Mouse (Mus musculus) midbrain, embryonic 10.5 days (tissue): ENCODE measurements at regions not wholly inside any gene's neighbourhood (a gene's known extent, or its start where the extent isn't known, plus 50 kb on each side); places are given as distances from the start of the nearest gene placed in this dataset.

Experiments
- DNase-seq: peaks from one replicate; pipeline ENCODE4 v3.0.0-alpha.2; 2017; ENCODE audit warnings: low spot score
- H3K27ac ChIP-seq: fragments of 300-500 bp; sonication (generic); replicated peaks from 2 replicates; pipeline ENCODE4 v1.5.1; 2016; ENCODE audit warnings: mild to moderate bottlenecking
- H3K27me3 ChIP-seq: fragments of 300-500 bp; sonication (generic); 2 replicates; pipeline ENCODE4 v1.6.1; 2016; ENCODE audit warnings: low read depth, mild to moderate bottlenecking; ENCODE audit not compliant: poor library complexity, severe bottlenecking
- H3K36me3 ChIP-seq: fragments of 300-500 bp; sonication (generic); 2 replicates; pipeline ENCODE4 v1.6.1; 2016; ENCODE audit warnings: mild to moderate bottlenecking, moderate library complexity
- H3K4me1 ChIP-seq: fragments of 300-500 bp; sonication (generic); 2 replicates; pipeline ENCODE4 v1.6.1; 2016
- H3K4me3 ChIP-seq: fragments of 300-500 bp; sonication (generic); 2 replicates; pipeline ENCODE4 v1.5.1; 2016; ENCODE audit warnings: mild to moderate bottlenecking, moderate library complexity
- H3K9me3 ChIP-seq: fragments of 300-500 bp; sonication (generic); replicated peaks from 2 replicates; pipeline ENCODE4 v1.6.1; 2016; ENCODE audit warnings: mild to moderate bottlenecking
- WGBS: fragments of 180-500 bp; shearing (Covaris S2); methylation state at CpG from one replicate; pipeline ENCODE4 v1.1.7; 2016; 5-methylcytosine and 5-hydroxymethylcytosine counted together

DNA sequence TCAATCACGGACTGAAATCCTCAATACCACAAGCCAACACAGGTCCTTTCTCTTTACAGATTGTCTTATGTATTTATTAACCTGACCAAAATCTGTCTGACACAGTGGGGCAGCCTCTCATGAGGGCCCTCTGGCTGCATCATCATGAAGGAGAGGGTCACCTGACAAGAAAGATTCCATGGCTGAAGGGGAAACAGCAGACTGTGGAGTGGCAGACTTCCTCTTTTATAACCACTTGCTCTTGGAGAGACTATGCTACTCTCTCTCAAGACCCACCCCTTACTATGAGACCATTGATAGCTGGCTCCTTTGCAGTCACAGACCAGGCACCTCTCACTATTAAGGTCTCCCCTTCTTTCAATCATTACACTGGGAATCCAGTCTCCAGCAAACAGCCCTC is 133.1 kb downstream of the Rap2a start:
- no peak overlapping the region for H3K27ac ChIP-seq
- no peaks in the 10 kb centered on the region for H3K36me3 ChIP-seq
- H3K4me1 ChIP-seq = no peaks in the 10 kb centered on the region
- H3K9me3 ChIP-seq = no peaks in the 10 kb centered on the region
- H3K27me3 ChIP-seq = no peaks in the 10 kb centered on the region
- 91% methylated on average over 1 of the region's 1 CpGs for WGBS
- H3K4me3 ChIP-seq = no peak overlapping the region
- no peak for DNase-seq

DNA sequence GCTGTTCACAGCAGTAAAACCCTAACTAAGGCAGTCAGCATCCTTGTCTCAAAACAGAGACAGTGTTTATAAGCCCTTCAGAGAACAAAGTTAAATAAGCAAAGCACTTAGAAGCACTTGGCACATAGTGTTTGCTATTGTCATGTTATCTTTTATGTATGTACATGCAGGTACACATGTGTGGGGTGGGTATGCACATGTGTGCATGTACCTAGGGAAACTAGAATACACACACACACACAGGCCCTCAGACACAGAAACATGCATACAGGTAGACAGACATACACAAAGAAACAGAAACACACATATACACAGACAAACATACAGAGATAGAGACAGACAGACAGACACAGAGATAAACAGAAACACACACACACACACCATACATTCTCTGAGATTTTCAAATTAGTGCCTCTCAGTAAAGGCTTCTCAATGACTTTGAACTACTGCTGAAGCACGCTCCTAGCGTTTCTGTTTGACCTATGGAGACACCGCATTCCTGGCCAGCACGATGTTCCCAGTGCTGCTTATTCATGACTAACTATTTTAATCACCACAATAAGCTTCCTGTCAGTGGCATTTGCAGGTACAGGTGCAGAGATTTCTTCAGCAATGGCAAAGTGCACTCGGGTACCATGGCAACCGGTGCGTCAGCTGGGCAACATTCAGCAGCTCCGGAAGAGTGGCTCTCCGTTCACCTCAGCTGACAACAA is 148.1 kb downstream of the Rap2a start:
- WGBS = 84% methylated on average over 9 of the region's 9 CpGs
- H3K9me3 ChIP-seq = no peaks in the 10 kb centered on the region
- no peak overlapping the region for H3K4me3 ChIP-seq
- no peak overlapping the region for H3K27ac ChIP-seq
- H3K27me3 ChIP-seq = no peaks in the 10 kb centered on the region
- H3K4me1 ChIP-seq = peaks cover 4% of the 10 kb centered on the region; the same call in 1 of the 2 replicates
- DNase-seq = no peak
- no peaks in the 10 kb centered on the region for H3K36me3 ChIP-seq

DNA sequence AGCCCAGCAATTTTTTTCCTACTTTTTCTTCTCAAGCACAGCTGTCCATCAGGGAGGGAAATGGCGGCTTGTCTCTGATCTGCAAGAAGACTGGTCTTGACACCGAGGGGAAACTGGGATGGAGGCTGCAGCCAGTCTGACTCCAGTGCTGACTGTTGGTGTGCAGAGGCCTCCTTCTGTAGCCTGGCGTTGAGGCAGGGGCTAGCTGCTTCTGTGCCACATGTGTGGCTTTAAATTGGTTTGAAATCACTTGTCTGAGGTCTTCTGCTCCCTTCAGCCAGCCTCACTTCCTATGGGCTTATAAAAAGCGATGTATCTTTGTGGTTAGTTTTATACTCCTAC is 148.7 kb downstream of the Rap2a start:
- H3K27ac ChIP-seq = no peak overlapping the region
- H3K36me3 ChIP-seq = no peaks in the 10 kb centered on the region
- WGBS = 79% methylated on average over 4 of the region's 4 CpGs
- DNase-seq = no peak
- no peak overlapping the region for H3K4me3 ChIP-seq
- H3K27me3 ChIP-seq = no peaks in the 10 kb centered on the region
- H3K9me3 ChIP-seq = no peaks in the 10 kb centered on the region
- H3K4me1 ChIP-seq = peaks cover 4% of the 10 kb centered on the region; the same call in 1 of the 2 replicates

DNA sequence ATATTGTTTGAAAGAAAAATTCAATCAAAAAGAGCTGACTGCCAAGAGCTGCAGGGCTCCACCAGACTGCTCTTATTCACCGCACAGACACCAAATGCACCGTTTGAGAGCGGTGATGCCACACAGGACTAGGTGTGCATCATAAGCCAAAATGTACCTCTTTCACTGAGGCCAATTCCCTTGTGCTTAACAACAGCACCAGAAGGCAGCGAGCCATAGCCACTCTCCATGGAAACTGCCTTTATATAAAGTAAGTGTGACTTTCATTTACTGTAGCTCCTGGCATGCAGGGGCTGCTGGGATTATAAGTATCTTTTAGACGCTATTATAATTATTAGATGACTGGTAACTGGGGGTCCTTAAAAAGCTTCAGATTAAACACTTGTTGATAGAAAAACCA is 154.5 kb downstream of the Rap2a start:
- Histone ChIP-seq H3K27me3 (no peaks in the 10 kb centered on the region), H3K27ac (no peak overlapping the region), H3K9me3 (no peaks in the 10 kb centered on the region), H3K36me3 (no peaks in the 10 kb centered on the region), H3K4me3 (no peak overlapping the region), H3K4me1 (no peaks in the 10 kb centered on the region)
- WGBS = 91% methylated on average over 5 of the region's 5 CpGs
- no peak for DNase-seq

DNA sequence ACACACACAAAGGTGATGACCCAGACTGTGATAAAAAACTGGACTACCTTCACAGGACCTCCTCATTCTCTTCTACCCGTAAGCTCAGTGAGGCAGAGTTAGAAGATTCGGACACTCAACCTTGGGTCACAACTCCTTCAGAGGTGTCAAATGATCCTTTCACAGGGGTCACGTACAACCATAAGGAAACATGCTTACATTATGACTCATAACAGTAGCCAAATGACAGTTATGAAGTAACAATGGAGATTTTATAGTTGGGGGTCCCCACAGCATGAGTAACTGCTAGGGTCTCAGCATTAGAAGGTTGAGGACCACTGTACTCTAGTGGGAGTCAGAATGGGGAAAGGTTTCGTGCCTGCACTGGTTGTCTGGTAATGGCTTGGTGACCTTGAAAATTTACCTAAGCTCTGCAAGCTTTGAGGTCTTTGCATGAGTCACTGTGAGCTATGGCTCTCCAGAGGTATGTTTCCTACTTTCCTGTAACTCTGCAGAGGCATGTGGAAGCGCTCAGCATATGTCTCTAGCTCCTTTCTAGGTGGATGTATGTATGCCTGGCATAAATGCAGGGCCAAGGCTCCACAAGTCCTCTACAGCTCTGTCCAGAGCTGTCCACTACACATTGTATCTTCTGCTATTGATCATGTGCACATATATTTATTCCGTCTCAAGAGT is 158.6 kb downstream of the Rap2a start:
- H3K4me1 ChIP-seq = peaks cover 14% of the 10 kb centered on the region
- WGBS = 89% methylated on average over 6 of the region's 6 CpGs
- H3K9me3 ChIP-seq = no peaks in the 10 kb centered on the region
- H3K27ac ChIP-seq = no peak overlapping the region
- DNase-seq = no peak
- H3K27me3 ChIP-seq = no peaks in the 10 kb centered on the region
- H3K36me3 ChIP-seq = no peaks in the 10 kb centered on the region
- H3K4me3 ChIP-seq = no peak overlapping the region

DNA sequence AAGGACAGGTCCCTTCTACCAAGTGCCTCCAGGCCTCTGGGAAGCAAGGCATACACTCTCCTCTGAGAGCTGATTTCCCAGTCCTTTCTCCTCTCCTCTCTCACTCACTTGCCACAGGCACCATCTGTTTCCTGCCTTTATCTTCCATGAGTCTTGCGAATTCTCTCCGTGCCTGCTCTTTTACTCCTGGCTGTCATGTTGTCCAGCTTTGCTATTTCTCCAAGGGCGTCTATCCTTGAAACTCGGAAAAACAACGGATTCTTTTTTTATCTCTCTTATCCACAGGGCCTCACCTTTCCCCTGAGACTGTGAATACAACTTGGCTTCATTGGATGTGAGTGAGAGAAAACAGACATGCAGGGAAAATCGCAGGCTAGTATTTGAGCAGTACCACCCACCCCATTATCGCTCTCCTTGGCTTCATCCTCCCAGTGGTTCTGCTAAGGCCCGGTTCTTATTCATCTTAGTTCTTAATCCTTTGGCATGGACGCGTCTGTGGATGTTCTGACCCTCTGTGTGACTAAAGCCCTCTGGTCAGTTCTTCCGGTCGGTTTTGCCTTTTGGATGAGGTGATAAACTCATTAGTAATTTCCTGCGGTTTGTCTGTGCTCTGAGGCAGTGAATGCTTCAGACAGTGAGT is 159.4 kb downstream of the Rap2a start:
- H3K27ac ChIP-seq = no peak overlapping the region
- no peak for DNase-seq
- no peaks in the 10 kb centered on the region for H3K27me3 ChIP-seq
- H3K4me3 ChIP-seq = no peak overlapping the region
- H3K36me3 ChIP-seq = no peaks in the 10 kb centered on the region
- no peaks in the 10 kb centered on the region for H3K9me3 ChIP-seq
- 81% methylated on average over 13 of the region's 13 CpGs for WGBS
- H3K4me1 ChIP-seq = peaks cover 14% of the 10 kb centered on the region

DNA sequence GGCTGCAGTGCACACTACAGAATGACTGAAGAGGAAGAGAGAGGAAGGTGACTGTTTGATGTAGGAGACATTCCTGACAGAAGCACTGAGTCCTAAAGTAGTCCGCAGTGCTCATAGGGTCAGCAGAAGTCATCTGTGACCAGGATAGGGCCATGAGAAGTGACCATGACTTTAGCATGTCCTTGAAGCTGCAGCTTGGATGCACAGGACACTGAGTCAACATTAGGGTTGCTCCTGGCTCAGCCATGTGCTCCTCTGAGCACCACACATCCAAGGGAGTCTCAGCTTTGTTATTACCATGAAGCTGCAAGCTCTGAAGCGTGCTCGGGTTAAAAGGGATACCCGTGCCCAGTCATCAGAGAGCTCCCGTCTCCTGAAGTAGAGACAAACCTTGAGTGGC is 164.3 kb downstream of the Rap2a start:
- Histone ChIP-seq H3K27ac (no peak overlapping the region), H3K27me3 (no peaks in the 10 kb centered on the region), H3K4me3 (no peak overlapping the region), H3K4me1 (peaks cover 14% of the 10 kb centered on the region), H3K36me3 (no peaks in the 10 kb centered on the region), H3K9me3 (no peaks in the 10 kb centered on the region)
- no peak for DNase-seq
- 89% methylated on average over 5 of the region's 5 CpGs for WGBS

DNA sequence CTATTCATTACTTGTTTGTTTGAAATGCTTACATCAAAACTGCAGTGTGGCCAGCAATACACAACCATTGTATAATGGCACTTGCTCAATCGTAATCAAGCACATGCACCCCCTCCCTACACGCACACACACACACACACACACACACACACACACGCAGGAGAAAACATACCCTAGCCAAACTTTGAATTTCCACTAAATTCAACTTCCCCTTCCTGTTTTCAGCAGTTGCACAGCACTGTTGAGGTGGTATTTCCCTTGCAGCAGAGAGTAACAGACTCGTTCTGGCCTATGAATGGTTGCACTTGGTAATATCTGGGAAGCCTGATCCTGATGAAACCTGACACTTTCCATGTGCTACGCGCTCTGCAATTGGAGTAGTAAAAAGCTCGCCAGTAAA is 173.8 kb downstream of the Rap2a start:
- Histone ChIP-seq H3K27me3 (no peaks in the 10 kb centered on the region), H3K27ac (no peak overlapping the region), H3K36me3 (no peaks in the 10 kb centered on the region), H3K4me1 (no peaks in the 10 kb centered on the region), H3K4me3 (no peak overlapping the region), H3K9me3 (no peaks in the 10 kb centered on the region)
- 89% methylated on average over 7 of the region's 7 CpGs for WGBS
- DNase-seq = no peak

DNA sequence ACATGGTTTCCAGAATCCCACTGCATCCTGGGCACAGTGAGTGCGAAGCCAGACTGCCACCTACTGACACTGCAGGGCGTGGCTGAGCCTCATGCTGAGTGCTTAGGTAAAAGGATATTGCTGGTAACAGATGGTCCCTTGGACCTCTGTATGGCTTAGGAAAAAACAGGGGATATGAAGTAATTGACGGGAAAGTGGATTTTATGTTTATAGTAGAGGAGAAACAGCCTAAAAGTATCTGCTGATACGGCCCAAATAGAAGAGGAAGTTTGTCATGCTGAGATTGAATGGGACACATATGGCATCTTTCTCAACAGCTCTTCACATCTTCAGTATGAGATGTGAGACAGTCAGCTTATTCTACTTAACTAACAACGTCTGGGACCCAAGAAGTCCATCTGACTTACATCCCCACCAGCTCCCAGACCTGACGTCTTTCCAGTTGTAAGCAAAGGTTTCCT is 182.1 kb downstream of the Rap2a start:
- no peak for DNase-seq
- no peaks in the 10 kb centered on the region for H3K9me3 ChIP-seq
- H3K27ac ChIP-seq = no peak overlapping the region
- 72% methylated on average over 6 of the region's 6 CpGs for WGBS
- H3K36me3 ChIP-seq = no peaks in the 10 kb centered on the region
- H3K4me3 ChIP-seq = no peak overlapping the region
- no peaks in the 10 kb centered on the region for H3K27me3 ChIP-seq
- no peaks in the 10 kb centered on the region for H3K4me1 ChIP-seq

DNA sequence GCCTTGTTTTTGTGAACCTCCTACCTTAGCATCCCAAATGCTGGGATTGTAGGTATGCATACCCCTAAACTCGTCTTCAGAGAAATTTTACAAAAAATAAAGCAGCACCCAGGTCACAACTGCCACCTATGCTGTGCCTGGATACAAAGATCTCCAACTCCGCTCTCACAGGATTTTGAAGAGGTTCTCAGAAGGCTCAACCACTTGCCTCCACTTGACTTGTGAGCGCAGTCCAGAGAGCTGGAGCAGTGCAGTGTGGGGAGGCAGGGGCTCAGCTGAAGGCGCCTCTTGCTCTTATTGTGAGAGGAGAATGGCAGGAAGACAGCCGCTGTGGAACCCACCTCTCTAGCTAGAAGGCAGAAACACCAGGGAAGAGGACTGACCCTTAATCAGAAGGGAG is 182.9 kb downstream of the Rap2a start:
- no peaks in the 10 kb centered on the region for H3K27me3 ChIP-seq
- no peak for DNase-seq
- 80% methylated on average over 5 of the region's 5 CpGs for WGBS

DNA sequence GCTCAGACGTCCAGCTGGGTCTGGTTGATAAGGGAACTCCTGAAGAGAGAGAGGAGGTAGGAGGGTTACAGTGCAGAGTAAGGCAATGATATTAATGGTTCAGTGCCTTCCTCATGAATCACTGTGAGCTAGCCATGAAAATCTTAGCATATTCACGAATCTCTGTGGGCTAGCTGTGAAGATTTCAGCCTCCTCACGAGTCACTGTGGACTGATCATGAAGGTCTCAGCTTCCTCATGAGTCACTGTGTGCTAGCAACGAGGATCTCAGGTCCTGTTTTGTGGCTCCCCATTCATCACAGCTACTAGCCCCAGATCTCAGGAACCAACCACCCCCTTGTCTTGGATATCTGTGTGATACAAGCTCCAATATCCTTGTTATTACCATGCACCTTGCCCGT is 191.4 kb downstream of the Rap2a start:
- Histone ChIP-seq H3K4me3 (no peak overlapping the region), H3K27me3 (no peaks in the 10 kb centered on the region), H3K4me1 (peaks cover 5% of the 10 kb centered on the region; the same call in 1 of the 2 replicates), H3K27ac (no peak overlapping the region), H3K36me3 (no peaks in the 10 kb centered on the region), H3K9me3 (no peaks in the 10 kb centered on the region)
- 81% methylated on average over 5 of the region's 5 CpGs for WGBS
- DNase-seq = no peak

More for the DNA sequence above, 182.9 kb downstream of the Rap2a start:
- Histone ChIP-seq H3K4me1 (no peaks in the 10 kb centered on the region), H3K4me3 (no peak overlapping the region), H3K36me3 (no peaks in the 10 kb centered on the region), H3K9me3 (no peaks in the 10 kb centered on the region), H3K27ac (no peak overlapping the region)

DNA sequence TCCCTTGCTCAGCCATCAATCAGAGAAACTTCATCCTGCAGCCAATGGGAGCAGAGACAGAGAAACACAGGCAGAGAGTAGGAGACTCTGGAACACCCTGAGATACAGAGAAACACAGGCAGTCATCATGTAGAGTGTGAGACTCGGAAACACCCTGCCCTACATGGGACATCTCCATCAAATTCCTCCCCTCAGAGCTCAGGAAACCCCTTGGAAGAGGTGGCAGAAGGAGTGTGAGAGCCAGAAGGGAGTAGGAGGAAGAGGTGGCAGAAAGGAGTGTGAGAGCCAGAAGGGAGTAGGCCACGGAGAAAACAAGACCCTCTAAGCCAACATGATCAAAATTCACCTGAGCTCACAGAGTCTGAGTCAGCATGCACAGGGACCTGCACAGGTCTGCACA is 197.5 kb downstream of the Rap2a start:
- H3K4me1 ChIP-seq = no peaks in the 10 kb centered on the region
- no peak for DNase-seq
- no peaks in the 10 kb centered on the region for H3K27me3 ChIP-seq
- H3K36me3 ChIP-seq = no peaks in the 10 kb centered on the region
- H3K9me3 ChIP-seq = no peaks in the 10 kb centered on the region
- H3K27ac ChIP-seq = no peak overlapping the region
- WGBS = 92% methylated on average over 2 of the region's 2 CpGs
- no peak overlapping the region for H3K4me3 ChIP-seq

DNA sequence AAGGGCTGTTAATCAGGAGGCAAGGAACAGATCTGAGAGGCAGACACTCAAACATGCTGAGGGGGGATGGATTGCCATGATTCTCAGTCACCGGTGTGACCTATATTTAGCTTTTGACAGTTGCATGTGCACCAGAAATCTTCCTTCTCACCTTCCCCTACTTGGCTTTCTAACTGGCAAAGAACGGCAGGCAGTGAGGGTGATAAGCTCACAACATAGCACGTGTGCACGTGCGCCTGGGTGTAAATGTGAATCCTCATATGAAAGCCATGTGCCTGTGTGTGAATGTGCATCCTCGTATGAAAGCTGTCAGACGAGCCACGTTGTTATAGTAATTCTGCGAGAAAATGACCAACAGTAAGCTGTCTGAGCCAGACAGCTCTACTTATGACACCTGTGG is 200.3 kb downstream of the Rap2a start:
- WGBS = 91% methylated on average over 9 of the region's 9 CpGs
- Histone ChIP-seq H3K36me3 (no peaks in the 10 kb centered on the region), H3K4me1 (no peaks in the 10 kb centered on the region), H3K9me3 (no peaks in the 10 kb centered on the region), H3K4me3 (no peak overlapping the region), H3K27ac (no peak overlapping the region), H3K27me3 (no peaks in the 10 kb centered on the region)
- DNase-seq = no peak
